Mouse (Mus musculus) neutrophil, adult 59 days (primary cell): ENCODE measurements around the gene Stk32b. TPM values are rescaled to one million over a fixed set of nuclear protein-coding genes. Genes with fewer than 3 reads are reported as not detected.

Experiments
- total RNA-seq, 2 experiments: library from RNA; stranded (reverse); gene quantifications; 1 replicate in 1 of 2; 2 replicates in 1 of 2; pipeline ENCODE4 v1.2.4; 2023

The Stk32b gene
- not detected for total RNA-seq

DNA sequence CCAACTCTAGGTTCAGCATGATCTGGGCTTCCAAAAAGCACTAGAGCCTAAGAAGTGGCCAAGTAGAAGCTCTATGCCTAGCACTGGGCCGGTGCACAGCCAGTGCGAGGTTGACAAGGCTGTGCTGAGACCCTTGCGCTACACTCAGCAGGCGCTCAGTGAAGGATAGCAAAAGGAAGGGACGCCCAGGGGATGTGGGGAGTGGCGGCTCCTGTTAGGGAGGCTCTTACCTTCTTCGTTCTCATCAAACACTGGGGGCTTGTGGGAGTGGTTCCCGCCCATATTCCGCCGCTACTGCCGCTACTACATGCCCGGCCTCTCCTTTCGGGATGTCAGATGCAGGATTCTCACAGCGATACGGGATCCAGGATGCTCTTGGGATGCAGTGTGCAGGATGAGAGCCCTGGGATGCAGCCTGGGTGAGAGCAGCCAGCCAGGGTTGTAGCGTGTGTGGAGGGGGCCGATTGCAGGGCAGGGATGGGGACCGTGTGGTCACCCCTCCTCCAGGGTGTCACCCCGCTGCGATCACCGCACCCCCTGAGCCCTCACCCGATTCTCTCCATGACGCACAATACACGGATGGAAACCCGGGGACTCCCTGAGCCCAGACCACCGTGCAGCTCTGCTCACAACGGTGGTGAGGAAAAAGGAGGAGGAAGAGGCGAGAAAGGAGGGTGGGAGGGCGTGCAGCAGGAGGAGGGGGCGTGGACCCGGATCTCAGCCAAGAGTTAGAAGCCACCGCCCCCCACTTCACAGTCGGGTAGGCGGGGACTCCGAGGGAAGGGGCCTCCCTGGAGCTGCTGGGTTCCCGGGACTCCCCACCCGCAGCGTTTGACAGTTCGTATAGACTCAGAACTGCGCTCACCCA is at the start of gene Stk32b:
Gene Stk32b, minus strand, starts transcription at position 667 of the 868 bp plus-strand sequence.

GRCm38 (mm10) chr5:37735224-37735623 is 18.3 kb upstream of the Stk32b start, which contains the start of gene Cytl1:
TSS of gene Cytl1 (plus strand) at chr5:37735519.

Other genes starting within 250 kb of the Stk32b start
- gene Cytl1, start 18.3 kb upstream of the Stk32b start, total RNA-seq = not detected
- gene Msx1, start 107.4 kb upstream of the Stk32b start, total RNA-seq = not detected